Mouse (Mus musculus) left cerebral cortex, postnatal 25 days (tissue): ENCODE measurements around the gene Idi1. TPM values are rescaled to one million over a fixed set of nuclear protein-coding genes. Genes with fewer than 3 reads are reported as not detected.
"Not testable (repeated sequence)": the region's sequence is repeated elsewhere in the genome, so short reads cannot be mapped to it uniquely, and the experiment has no call there.

Source experiments
- DNase-seq, 2 experiments: peaks; one replicate each; pipeline ENCODE4 v3.0.0; 2022; ENCODE audit warnings: low spot score in 2 of 2, mixed read lengths in 1 of 2
- intact Hi-C: fragments of 180-260 bp; cut with DNase I; formaldehyde crosslinking; loops from one replicate; pipeline ENCODE4 v1.15.1; 2025
- total RNA-seq, 2 experiments: library from RNA; stranded (reverse); gene quantifications; 2 replicates each; pipeline ENCODE4 v1.2.3; 2021

Idi1 gene
- total RNA-seq: 10 to 100 TPM; 41.2 to 41.3 TPM

- intact Hi-C loops: loop anchor here (1.0 to 5.0 kb wide), 4 partner anchors 14 to 207 kb away; partner anchors contain the start of genes Gtpbp4, Larp4b and Wdr37
- peak; percentile 98 to 99 for DNase-seq
These were observed at the start of gene Idi1 for GRCm38 (mm10) chr13:8885445-8886184. Gene Idi1, plus strand, starts transcription at chr13:8885501.

- intact Hi-C loops: no loop called here
- DNase-seq: no peak
These were observed 46.9 kb upstream of the Idi1 start for GRCm38 (mm10) chr13:8838394-8838793.

GRCm38 (mm10) chr13:8839111-8839510 is 46.2 kb upstream of the Idi1 start:
- intact Hi-C loops: no loop called here
- DNase-seq: no peak

GRCm38 (mm10) chr13:8839937-8840336 is 45.4 kb upstream of the Idi1 start:
- no peak for DNase-seq
- intact Hi-C loops: no loop called here

GRCm38 (mm10) chr13:8840941-8841340 is 44.4 kb upstream of the Idi1 start:
- intact Hi-C loops: no loop called here

GRCm38 (mm10) chr13:8841846-8842245 is 43.5 kb upstream of the Idi1 start:
- intact Hi-C loops, DNase-seq: not testable (repeated sequence)

More at GRCm38 (mm10) chr13:8840941-8841340, 44.4 kb upstream of the Idi1 start:
- no peak for DNase-seq

- intact Hi-C loops: no loop called here
- DNase-seq: no peak
These were observed 43.0 kb upstream of the Idi1 start for GRCm38 (mm10) chr13:8842273-8842672.

- intact Hi-C loops: no loop called here
- no peak for DNase-seq
These were observed 37.6 kb upstream of the Idi1 start for GRCm38 (mm10) chr13:8847702-8848101.

GRCm38 (mm10) chr13:8849311-8849710 is 36.0 kb upstream of the Idi1 start:
- intact Hi-C loops: no loop called here
- DNase-seq: no peak

- DNase-seq: no peak
- intact Hi-C loops: no loop called here
These were observed 31.9 kb upstream of the Idi1 start for GRCm38 (mm10) chr13:8853424-8853823.

- intact Hi-C loops: no loop called here
- no peak for DNase-seq
These were observed 30.5 kb upstream of the Idi1 start for GRCm38 (mm10) chr13:8854769-8855168.

GRCm38 (mm10) chr13:8858453-8858852 is 26.8 kb upstream of the Idi1 start:
- DNase-seq: no peak
- intact Hi-C loops: no loop called here

GRCm38 (mm10) chr13:8860861-8861260 is 24.4 kb upstream of the Idi1 start:
- intact Hi-C loops: no loop called here
- no peak for DNase-seq

GRCm38 (mm10) chr13:8864990-8865389 is 20.3 kb upstream of the Idi1 start:
- DNase-seq: no peak
- intact Hi-C loops: no loop called here

GRCm38 (mm10) chr13:8866612-8867011 is 18.7 kb upstream of the Idi1 start:
- no peak for DNase-seq

GRCm38 (mm10) chr13:8869578-8870157 is 15.6 kb upstream of the Idi1 start:
- no peak for DNase-seq
- intact Hi-C loops: no loop called here

More at GRCm38 (mm10) chr13:8866612-8867011, 18.7 kb upstream of the Idi1 start:
- intact Hi-C loops: no loop called here

- intact Hi-C loops: no loop called here
- DNase-seq: no peak
These were observed 15.2 kb upstream of the Idi1 start for GRCm38 (mm10) chr13:8870160-8870509.

- DNase-seq: peak; percentile 89 to 95
- intact Hi-C loops: loop anchor here (1.0 kb wide), 1 partner anchor 15 kb away; the partner anchor contains the start of gene Idi1
These were observed 14.6 kb upstream of the Idi1 start for GRCm38 (mm10) chr13:8870510-8871313.

GRCm38 (mm10) chr13:8871314-8871962 is 13.9 kb upstream of the Idi1 start, which contains the start of gene Wdr37:
Gene Wdr37, minus strand, starts transcription at chr13:8871909.
- DNase-seq: peak; percentile 72 to 91
- intact Hi-C loops: loop anchor here (1.0 kb wide), 1 partner anchor 14 kb away; the partner anchor contains the start of gene Idi1

- no peak for DNase-seq
- intact Hi-C loops: no loop called here
These were observed 11.5 kb upstream of the Idi1 start for GRCm38 (mm10) chr13:8873776-8874175.
